Comparison of ENCODE assay signal across 16 mouse cellular contexts in genomic region chr10:77472188-77472587, GRCm38 (mm10).
"Had no signal": no experiment of that assay in that cellular context is flagged by ENCODE, and none has a peak within 500 bp of the region (broad histone marks: within the 10 kb centered on the region; RNA-seq: fewer than 3 reads in every experiment).

No protein-coding gene starts in this region.

- H3K9ac ChIP-seq: limb, embryonic 13.5 days; liver, embryonic 14.5 days; midbrain, embryonic 15.5 days; neural tube, embryonic 13.5 days had no signal

- H3K36me3 ChIP-seq: limb, embryonic 13.5 days; midbrain, embryonic 10.5 days; midbrain, embryonic 15.5 days; neural tube, embryonic 13.5 days had no signal

- H3K4me2 ChIP-seq: limb, embryonic 13.5 days; midbrain, embryonic 15.5 days; neural tube, embryonic 13.5 days had no signal

- H3K27me3 ChIP-seq: limb, embryonic 13.5 days; midbrain, embryonic 15.5 days; neural tube, embryonic 13.5 days had no signal

- ATAC-seq: midbrain, embryonic 15.5 days had no signal

- H3K4me1 ChIP-seq: limb, embryonic 13.5 days; midbrain, embryonic 10.5 days; midbrain, embryonic 15.5 days; neural tube, embryonic 13.5 days had no signal

- H3K27ac ChIP-seq: kidney, postnatal 0 days; layer of hippocampus, adult 2 months; limb, embryonic 13.5 days; liver, embryonic 14.5 days; midbrain, embryonic 10.5 days; midbrain, embryonic 15.5 days; neural tube, embryonic 13.5 days had no signal

- H3K4me3 ChIP-seq: layer of hippocampus, adult 2 months; limb, embryonic 13.5 days; midbrain, embryonic 10.5 days; midbrain, embryonic 15.5 days; neural tube, embryonic 13.5 days had no signal

- DNase-seq: kidney, adult 11 months; kidney, adult 9 months; kidney, postnatal 36 days; layer of hippocampus, postnatal 36 days; left cerebral cortex, postnatal 4 days; lung, adult 18-20 months; retina, postnatal 1 day; spleen, adult 18-20 months; thymus, postnatal 4 days had no signal

- H3K9me3 ChIP-seq: limb, embryonic 13.5 days; midbrain, embryonic 10.5 days; midbrain, embryonic 15.5 days; neural tube, embryonic 13.5 days had no signal
